Mouse (Mus musculus) intestine, postnatal 0 days (tissue): ENCODE measurements around the gene Fhdc1. TPM values are rescaled to one million over a fixed set of nuclear protein-coding genes. Genes with fewer than 3 reads are reported as not detected.

Experiments used
- ATAC-seq: fragments of 200-750 bp; cut with Nextera tagmentation; 2 replicates; pipeline ENCODE4 v1.8.0; 2017; ENCODE audit warnings: mild to moderate bottlenecking, moderate TSS enrichment, moderate library complexity
- H3K27ac ChIP-seq: fragments of 300-500 bp; sonication (generic); 2 replicates; pipeline ENCODE4 v1.5.1; 2014; ENCODE audit warnings: mild to moderate bottlenecking, low read depth, low read length, moderate library complexity
- H3K27me3 ChIP-seq: fragments of 300-500 bp; sonication (generic); replicated peaks from 2 replicates; pipeline ENCODE4 v1.6.1; 2014; ENCODE audit warnings: low read length, mixed read lengths; ENCODE audit not compliant: control insufficient read depth, insufficient read depth
- H3K36me3 ChIP-seq: fragments of 300-500 bp; sonication (generic); 2 replicates; pipeline ENCODE4 v1.6.1; 2014; ENCODE audit warnings: mild to moderate bottlenecking, moderate library complexity; ENCODE audit not compliant: control insufficient read depth, insufficient read depth
- H3K4me1 ChIP-seq: fragments of 300-500 bp; sonication (generic); replicated peaks from 2 replicates; pipeline ENCODE4 v1.6.1; 2014; ENCODE audit warnings: antibody characterized with exemption, low read length, mixed read lengths; ENCODE audit not compliant: control insufficient read depth, insufficient read depth
- H3K4me2 ChIP-seq: fragments of 300-500 bp; sonication (generic); replicated peaks from 2 replicates; pipeline ENCODE4 v1.6.1; 2014; ENCODE audit warnings: low read depth, mild to moderate bottlenecking, moderate library complexity
- H3K4me3 ChIP-seq: fragments of 300-500 bp; sonication (generic); 2 replicates; pipeline ENCODE4 v1.5.1; 2014; ENCODE audit warnings: low read depth, low read length
- H3K9ac ChIP-seq: fragments of 300-500 bp; sonication (generic); 2 replicates; pipeline ENCODE4 v1.6.1; 2014; ENCODE audit warnings: mild to moderate bottlenecking, low read depth, low read length
- H3K9me3 ChIP-seq: fragments of 300-500 bp; sonication (generic); 2 replicates; pipeline ENCODE4 v1.6.1; 2016; ENCODE audit warnings: mixed run types; ENCODE audit not compliant: control insufficient read depth
- CTCF ChIP-seq: sonication (generic); IDR thresholded peaks from 2 replicates; pipeline ENCODE4 v1.5.1; 2016; ENCODE audit warnings: low read depth, mild to moderate bottlenecking, control low read depth, antibody characterized with exemption, moderate library complexity
- WGBS: fragments of 180-500 bp; shearing (Covaris S2); extraction: QIAGEN DNeasy Blood & Tissue Kit; methylation state at CpG from one replicate; pipeline ENCODE4 v1.1.7; 2014; 5-methylcytosine and 5-hydroxymethylcytosine counted together
- polyA plus RNA-seq: library from polyadenylated mRNA; unstranded; fragments of >200 nt; fragmentation: Nextera tagmentation; extraction: Ambion mirVana; gene quantifications from 2 replicates; pipeline ENCODE4 v1.2.1, GENCODE M21; 2015

The Fhdc1 gene
- polyA plus RNA-seq, 1 experiment from 2014 or later, result 9.8 TPM

DNA sequence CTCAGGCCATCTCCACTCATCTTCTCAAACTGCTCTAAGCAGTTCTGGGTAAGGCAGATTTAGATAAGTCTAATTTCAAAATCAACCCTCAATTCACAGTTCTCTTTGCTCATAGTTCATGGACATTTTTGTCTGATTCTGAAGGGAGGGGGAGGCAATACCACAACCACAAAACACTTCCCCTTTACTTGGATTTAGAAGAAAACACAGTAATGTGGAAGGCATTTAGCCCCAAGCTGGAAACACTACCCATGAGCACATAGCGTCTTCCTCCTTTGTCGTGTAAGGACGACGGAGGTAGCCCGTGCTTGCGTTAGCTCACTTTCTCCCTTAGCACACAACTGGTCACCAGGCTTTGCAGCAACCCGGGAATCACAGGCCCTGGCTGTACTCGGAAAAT lies 24.1 kb upstream of the Fhdc1 start:
- 90% methylated on average over 8 of the region's 8 CpGs for WGBS
- no peaks in the 10 kb centered on the region for H3K9me3 ChIP-seq
- H3K27ac ChIP-seq, result no peak overlapping the region
- no peaks in the 10 kb centered on the region for H3K4me1 ChIP-seq
- no peak for ATAC-seq
- no peak overlapping the region for H3K4me2 ChIP-seq
- peaks cover 17% of the 10 kb centered on the region for H3K36me3 ChIP-seq
- no peak overlapping the region for H3K9ac ChIP-seq
- H3K27me3 ChIP-seq, result no peaks in the 10 kb centered on the region
- H3K4me3 ChIP-seq, result no peak overlapping the region
- TF ChIP-seq CTCF, result no peak

DNA sequence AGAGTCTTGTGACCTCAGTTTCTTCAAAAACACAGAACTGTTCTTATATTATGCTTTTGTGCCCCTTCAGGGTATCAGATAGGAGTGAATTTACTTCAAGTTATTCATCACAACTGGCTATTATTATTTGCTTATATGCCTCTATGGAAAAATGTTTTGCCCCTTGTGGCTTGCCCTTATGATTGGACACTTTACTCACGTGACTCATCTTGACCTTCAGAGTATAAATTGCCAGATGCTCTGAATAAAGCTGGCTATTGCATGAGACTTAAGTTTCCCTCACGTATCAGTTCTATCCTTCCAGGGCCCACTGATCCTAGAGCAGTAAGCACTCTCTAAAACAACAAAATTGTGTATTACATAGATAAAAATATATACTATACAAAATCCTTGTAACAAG lies 21.9 kb upstream of the Fhdc1 start:
- TF ChIP-seq CTCF, result no peak
- WGBS, result 87% methylated on average over 2 of the region's 2 CpGs
- no peak overlapping the region for H3K4me3 ChIP-seq
- ATAC-seq, result no peak
- H3K9me3 ChIP-seq, result no peaks in the 10 kb centered on the region
- no peak overlapping the region for H3K9ac ChIP-seq
- no peak overlapping the region for H3K4me2 ChIP-seq
- H3K27ac ChIP-seq, result no peak overlapping the region
- peaks cover 18% of the 10 kb centered on the region for H3K36me3 ChIP-seq
- no peaks in the 10 kb centered on the region for H3K4me1 ChIP-seq
- no peaks in the 10 kb centered on the region for H3K27me3 ChIP-seq

GRCm38 (mm10) chr3:84500491-84500890 lies 20.3 kb upstream of the Fhdc1 start:
- TF ChIP-seq CTCF, result no peak
- Histone ChIP-seq H3K4me1 (no peaks in the 10 kb centered on the region), H3K36me3 (peaks cover 14% of the 10 kb centered on the region), H3K4me2 (no peak overlapping the region), H3K4me3 (no peak overlapping the region), H3K9ac (no peak overlapping the region), H3K9me3 (no peaks in the 10 kb centered on the region), H3K27ac (no peak overlapping the region), H3K27me3 (no peaks in the 10 kb centered on the region)
- ATAC-seq, result no peak
- WGBS, result 90% methylated on average over 10 of the region's 10 CpGs

DNA sequence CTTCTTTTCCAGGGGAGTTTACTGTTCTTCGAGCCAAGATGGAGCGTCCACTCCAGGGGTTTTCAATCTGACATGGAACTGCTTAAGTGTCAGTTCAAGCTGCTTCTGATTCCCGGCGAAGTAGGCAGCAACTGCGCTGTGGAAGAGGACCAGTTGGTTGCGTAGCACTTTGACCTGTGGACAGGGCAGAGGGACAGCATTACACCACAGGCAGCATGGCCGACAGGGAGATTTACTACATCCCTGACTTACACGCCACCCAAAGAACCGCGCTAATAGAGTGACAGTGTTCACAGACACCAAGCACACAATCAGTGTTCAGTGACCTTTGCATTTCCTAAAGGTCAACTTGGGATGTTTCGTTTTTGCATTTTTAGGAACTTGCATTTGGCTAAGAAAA lies 17.5 kb upstream of the Fhdc1 start:
- Histone ChIP-seq H3K4me3 (no peak overlapping the region), H3K9ac (no peak overlapping the region), H3K4me2 (no peak overlapping the region), H3K4me1 (no peaks in the 10 kb centered on the region), H3K9me3 (no peaks in the 10 kb centered on the region), H3K36me3 (peaks cover 14% of the 10 kb centered on the region), H3K27me3 (no peaks in the 10 kb centered on the region), H3K27ac (no peak overlapping the region)
- no peak for TF ChIP-seq CTCF
- WGBS, result 84% methylated on average over 11 of the region's 11 CpGs
- no peak for ATAC-seq

DNA sequence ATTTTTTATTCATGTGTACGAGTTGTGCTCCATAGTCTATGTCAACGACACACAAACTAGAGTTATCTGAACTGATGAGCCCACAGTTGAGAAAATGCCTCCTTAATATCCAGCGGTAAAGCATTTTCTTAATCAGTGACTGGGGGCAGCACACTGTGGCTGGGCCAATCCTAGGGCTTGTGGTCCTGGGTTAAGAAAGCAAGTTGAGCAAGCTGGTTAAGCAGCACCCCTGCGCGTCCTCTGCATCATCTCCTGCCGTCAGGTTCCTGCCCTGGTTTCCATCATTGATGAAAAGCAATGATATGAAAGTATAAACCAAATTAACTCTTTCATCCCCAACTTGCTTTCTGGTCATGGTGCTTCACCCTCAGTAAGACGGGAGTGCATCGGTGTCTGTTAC lies 12.4 kb upstream of the Fhdc1 start:
- 89% methylated on average over 8 of the region's 8 CpGs for whole genome bisulfite sequencing
- peaks cover 8% of the 10 kb centered on the region for H3K36me3 ChIP-seq

GRCm38 (mm10) chr3:84492148-84492547 lies 11.9 kb upstream of the Fhdc1 start:
- H3K36me3 ChIP-seq, result peaks cover 5% of the 10 kb centered on the region; the same call in 1 of the 2 replicates
- H3K4me3 ChIP-seq, result no peak overlapping the region
- WGBS, result 54% methylated on average over 4 of the region's 4 CpGs
- no peak for ATAC-seq
- no peaks in the 10 kb centered on the region for H3K4me1 ChIP-seq
- no peak overlapping the region for H3K27ac ChIP-seq
- TF ChIP-seq CTCF, result no peak
- H3K4me2 ChIP-seq, result no peak overlapping the region
- no peaks in the 10 kb centered on the region for H3K9me3 ChIP-seq
- no peaks in the 10 kb centered on the region for H3K27me3 ChIP-seq
- no peak overlapping the region for H3K9ac ChIP-seq

More for the DNA sequence above, 12.4 kb upstream of the Fhdc1 start:
- no peaks in the 10 kb centered on the region for H3K4me1 ChIP-seq
- H3K9ac ChIP-seq, result no peak overlapping the region
- TF ChIP-seq CTCF, result no peak
- H3K27ac ChIP-seq, result no peak overlapping the region
- no peaks in the 10 kb centered on the region for H3K9me3 ChIP-seq
- H3K4me2 ChIP-seq, result no peak overlapping the region
- ATAC-seq, result no peak
- H3K27me3 ChIP-seq, result no peaks in the 10 kb centered on the region
- no peak overlapping the region for H3K4me3 ChIP-seq

- no peak overlapping the region for H3K4me2 ChIP-seq
- WGBS, result 90% methylated on average over 6 of the region's 6 CpGs
- H3K4me1 ChIP-seq, result no peaks in the 10 kb centered on the region
- H3K36me3 ChIP-seq, result no peaks in the 10 kb centered on the region; the same call in 1 of the 2 replicates
- no peak for TF ChIP-seq CTCF
- H3K27ac ChIP-seq, result no peak overlapping the region
- no peaks in the 10 kb centered on the region for H3K9me3 ChIP-seq
- no peak for ATAC-seq
- no peak overlapping the region for H3K4me3 ChIP-seq
- H3K9ac ChIP-seq, result no peak overlapping the region
- no peaks in the 10 kb centered on the region for H3K27me3 ChIP-seq
These were observed 8.5 kb upstream of the Fhdc1 start for GRCm38 (mm10) chr3:84488716-84489115.
